Mouse (Mus musculus) E14TG2a.4 (cell line): ENCODE results near the gene Nexn.

ENCODE experiments used
- H3K27me3 ChIP-seq: 2 replicates; pipeline ENCODE4 v1.6.1; 2014; ENCODE audit warnings: low read length, control low read depth; ENCODE audit not compliant: insufficient read depth
- H3K36me3 ChIP-seq: 2 replicates; pipeline ENCODE4 v1.6.1; 2014; ENCODE audit warnings: low read length, control low read depth; ENCODE audit not compliant: insufficient read depth
- H3K4me1 ChIP-seq: replicated peaks from 2 replicates; pipeline ENCODE4 v1.6.1; 2014; ENCODE audit warnings: low read depth, low read length, control low read depth
- H3K4me3 ChIP-seq: replicated peaks from 2 replicates; pipeline ENCODE4 v1.5.1; 2014; ENCODE audit warnings: mild to moderate bottlenecking, low read length
- H3K9me3 ChIP-seq: 2 replicates; pipeline ENCODE4 v1.6.1; 2014; ENCODE audit warnings: low read length, control low read depth
- CTCF ChIP-seq: conservative IDR thresholded peaks from 2 replicates; pipeline ENCODE4 v1.5.1; 2014; ENCODE audit warnings: low read length
- NANOG ChIP-seq: IDR thresholded peaks from 2 replicates; pipeline ENCODE4 v1.6.1; 2014; ENCODE audit warnings: borderline replicate concordance, low read length, mixed read lengths
- POU5F1 ChIP-seq: IDR thresholded peaks from 2 replicates; pipeline ENCODE4 v1.6.1; 2014; ENCODE audit warnings: low read length, borderline replicate concordance

Nexn gene

DNA sequence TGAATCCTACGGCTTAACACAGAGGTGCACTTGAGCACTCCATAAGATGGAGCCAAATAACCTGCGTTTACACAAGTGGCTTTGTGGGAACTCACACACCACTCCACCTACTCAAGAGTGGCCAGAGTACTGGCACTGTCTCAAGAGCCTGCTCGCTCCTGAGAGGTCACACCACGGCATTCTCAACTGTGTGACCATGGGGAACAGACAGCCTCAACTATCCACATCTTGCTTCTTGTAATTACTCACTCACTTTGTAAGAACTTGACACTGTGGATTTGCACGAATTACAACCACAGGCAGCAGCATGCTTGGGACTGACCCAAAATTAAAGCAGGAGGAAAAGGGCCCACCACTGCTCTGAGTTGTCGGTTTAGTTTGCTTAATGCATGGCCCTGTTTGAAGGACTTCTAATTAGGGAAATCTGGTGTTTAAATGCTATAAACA lies 74.3 kb downstream of the Nexn start:
- Histone ChIP-seq H3K4me1 (peaks cover 15% of the 10 kb centered on the region), H3K36me3 (0 out of 2 replicates have a peak, but pooled peaks cover under 1% of the 10 kb centered on the region), H3K4me3 (no peak overlapping the region), H3K9me3 (no peaks in the 10 kb centered on the region), H3K27me3 (no peaks in the 10 kb centered on the region)
- no peak for TF ChIP-seq POU5F1
- TF ChIP-seq CTCF, result no peak

DNA sequence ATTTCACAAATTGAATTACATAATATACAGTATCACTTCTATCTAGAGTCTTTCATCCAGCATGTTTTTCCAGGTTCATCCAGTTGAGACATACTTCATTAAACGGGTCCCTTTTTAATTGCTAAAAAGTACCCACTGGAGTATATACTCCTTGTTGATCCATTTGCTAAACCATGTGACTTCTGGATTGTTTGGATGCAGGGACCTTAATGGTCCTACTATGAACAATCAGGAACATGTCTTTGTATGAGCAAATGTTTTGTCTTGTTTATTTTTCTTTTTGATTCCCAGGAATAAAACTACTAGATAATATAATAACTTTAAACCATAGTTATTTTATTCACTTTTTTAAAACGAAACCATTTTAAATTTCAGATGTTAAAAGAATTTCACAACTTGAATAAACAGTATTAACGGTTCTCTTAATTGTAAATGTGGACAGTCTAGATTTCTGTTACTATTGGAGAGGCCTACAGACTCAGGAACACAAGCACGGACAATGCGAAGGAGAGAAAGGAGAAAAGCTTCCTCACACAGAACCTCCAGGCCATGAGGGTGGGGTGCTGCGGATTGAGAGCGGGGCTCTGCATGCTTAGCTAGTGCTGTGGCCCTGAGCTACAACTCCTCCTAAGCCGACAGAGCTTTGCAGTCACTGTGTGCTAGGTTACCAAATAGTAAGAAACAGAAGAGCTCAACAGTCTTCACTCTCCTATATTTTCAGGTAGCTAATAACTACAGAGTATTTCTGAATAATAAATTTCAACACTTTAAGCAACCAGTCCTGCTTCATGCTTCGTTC lies 75.3 kb downstream of the Nexn start:
- H3K4me3 ChIP-seq, result no peak overlapping the region
- no peaks in the 10 kb centered on the region for H3K9me3 ChIP-seq
- peaks cover 13% of the 10 kb centered on the region for H3K4me1 ChIP-seq
- 0 out of 2 replicates have a peak, but pooled peaks cover 7% of the 10 kb centered on the region for H3K36me3 ChIP-seq
- no peak for TF ChIP-seq NANOG
- TF ChIP-seq POU5F1, result no peak
- TF ChIP-seq CTCF, result no peak
- no peaks in the 10 kb centered on the region for H3K27me3 ChIP-seq

DNA sequence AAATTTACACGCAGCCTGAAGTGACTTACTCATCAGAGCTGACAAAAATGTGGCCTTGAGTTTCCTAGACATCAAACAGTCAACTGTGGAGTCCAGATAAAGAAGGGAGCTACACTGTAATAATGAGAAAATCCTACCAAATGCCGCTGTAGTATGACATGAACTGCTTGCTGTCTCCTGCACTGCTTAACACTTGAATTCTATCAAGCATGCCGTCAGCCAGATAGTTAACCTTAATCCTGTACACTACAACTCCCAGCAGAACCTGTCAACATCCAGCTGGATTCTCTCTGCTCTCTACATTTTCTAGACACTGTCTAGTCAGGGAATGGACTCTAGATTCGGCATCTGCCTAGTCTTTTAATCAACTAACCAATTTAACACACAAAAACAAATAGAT lies 76.8 kb downstream of the Nexn start:
- Histone ChIP-seq H3K4me1 (peaks cover 13% of the 10 kb centered on the region), H3K9me3 (no peaks in the 10 kb centered on the region), H3K36me3 (0 out of 2 replicates have a peak, but pooled peaks cover 7% of the 10 kb centered on the region), H3K27me3 (no peaks in the 10 kb centered on the region), H3K4me3 (no peak overlapping the region)
- no peak for TF ChIP-seq CTCF
- no peak for TF ChIP-seq POU5F1
- no peak for TF ChIP-seq NANOG
